Mouse (Mus musculus) Muller cell, postnatal 12 days (primary cell): Measurements from ENCODE around the gene Ninl.
"Not testable (repeated sequence)": the region's sequence is repeated elsewhere in the genome, so short reads cannot be mapped to it uniquely, and the experiment has no call there.

Source experiments
- DNase-seq: peaks from one replicate; pipeline ENCODE4 v3.0.0-alpha.2; 2015; ENCODE audit errors: inconsistent ontology term

Gene Ninl

GRCm38 (mm10) chr2:150949652-150950051, 89.5 kb downstream of the Ninl start:
- no peak for DNase-seq

- no peak for DNase-seq
These were observed 90.4 kb downstream of the Ninl start for GRCm38 (mm10) chr2:150948786-150949185.

- DNase-seq: not testable (repeated sequence)
These were observed 91.1 kb downstream of the Ninl start for GRCm38 (mm10) chr2:150947880-150948611.

DNA sequence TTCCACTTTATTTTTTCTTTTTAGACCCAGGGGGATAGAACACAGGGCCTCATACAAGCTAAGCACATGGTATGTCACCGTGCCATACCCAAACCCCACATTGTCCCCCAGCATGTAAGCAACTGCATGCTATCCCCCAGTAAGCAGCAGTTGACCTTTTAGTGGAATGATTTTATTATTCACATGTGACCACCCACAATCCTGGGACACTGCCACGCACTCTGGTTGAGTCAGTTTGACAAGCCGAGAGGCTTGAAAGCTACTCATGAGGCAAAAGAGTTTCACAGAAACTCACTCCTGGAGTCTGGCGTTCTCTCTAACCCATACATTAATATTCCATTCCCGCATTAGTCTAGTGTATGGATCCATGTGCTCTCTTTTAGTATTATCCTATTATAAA, 91.8 kb downstream of the Ninl start:
- DNase-seq: peak; percentile 22

GRCm38 (mm10) chr2:150944017-150944416, 95.2 kb downstream of the Ninl start:
- DNase-seq: no peak

GRCm38 (mm10) chr2:150934659-150935058, 104.5 kb downstream of the Ninl start:
- no peak for DNase-seq

- DNase-seq: no peak
These were observed 105.7 kb downstream of the Ninl start for GRCm38 (mm10) chr2:150933482-150933881.

DNA sequence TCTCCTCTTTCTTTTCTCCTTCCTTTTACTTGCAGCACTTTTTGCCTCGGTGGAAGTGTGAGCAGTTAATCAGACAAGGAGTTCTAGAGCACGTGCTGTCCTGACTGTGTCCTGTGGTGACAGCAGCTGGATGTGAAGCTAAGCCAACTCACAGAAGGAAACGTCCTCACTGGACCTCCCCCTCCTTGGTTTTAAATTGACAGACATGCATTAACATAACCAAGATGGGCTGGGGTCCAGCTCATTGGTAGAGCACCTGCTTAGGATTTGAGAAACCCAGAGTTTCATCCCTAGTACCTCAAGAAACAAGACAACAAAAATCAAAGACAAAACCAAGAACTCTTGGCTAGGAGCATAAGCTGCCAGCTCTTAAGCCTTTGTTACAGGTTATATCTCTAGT, 108.4 kb downstream of the Ninl start:
- DNase-seq: no peak

GRCm38 (mm10) chr2:150929156-150929555, 110.0 kb downstream of the Ninl start:
- DNase-seq: no peak

- no peak for DNase-seq
These were observed 112.0 kb downstream of the Ninl start for GRCm38 (mm10) chr2:150927038-150927720.

DNA sequence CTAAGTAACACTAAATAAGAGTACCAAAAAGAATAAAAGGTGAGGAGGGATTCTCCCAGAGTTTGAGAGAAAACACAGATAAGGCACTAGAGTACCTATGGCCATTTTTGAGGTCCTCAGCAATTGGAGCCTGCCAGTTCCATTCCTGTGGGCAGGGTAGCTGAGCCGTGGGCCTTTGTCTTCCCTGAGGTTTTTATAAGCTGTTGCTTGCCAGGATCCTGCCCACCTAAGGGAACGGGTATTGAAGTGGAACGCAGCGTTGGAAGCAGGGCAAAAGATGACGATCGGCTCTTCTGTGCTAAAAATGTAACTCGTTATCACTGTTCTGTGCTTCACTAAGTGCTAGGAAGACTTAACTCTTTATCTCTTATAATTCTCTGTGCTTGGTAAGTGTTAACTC, 115.7 kb downstream of the Ninl start:
- peak; percentile 11 for DNase-seq

DNA sequence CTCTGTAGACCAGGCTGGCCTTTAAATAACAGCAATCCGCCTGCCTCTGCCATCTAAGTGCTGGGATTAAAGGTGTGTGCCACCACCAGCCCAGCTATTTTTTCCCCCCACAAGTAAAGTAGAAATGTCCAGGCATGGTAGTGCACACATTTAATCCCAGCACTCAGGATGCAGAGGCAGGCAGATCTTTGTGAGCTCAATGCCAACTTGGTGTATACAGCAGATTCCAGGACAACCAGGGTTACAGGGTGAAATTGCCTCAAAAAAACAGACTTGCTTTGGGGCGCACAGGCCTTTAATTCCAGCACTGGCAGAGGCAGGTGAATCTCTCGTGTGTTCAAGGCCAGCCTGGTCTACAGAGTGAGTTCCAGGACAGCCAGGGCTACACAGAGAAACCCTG, 116.2 kb downstream of the Ninl start:
- no peak for DNase-seq

DNA sequence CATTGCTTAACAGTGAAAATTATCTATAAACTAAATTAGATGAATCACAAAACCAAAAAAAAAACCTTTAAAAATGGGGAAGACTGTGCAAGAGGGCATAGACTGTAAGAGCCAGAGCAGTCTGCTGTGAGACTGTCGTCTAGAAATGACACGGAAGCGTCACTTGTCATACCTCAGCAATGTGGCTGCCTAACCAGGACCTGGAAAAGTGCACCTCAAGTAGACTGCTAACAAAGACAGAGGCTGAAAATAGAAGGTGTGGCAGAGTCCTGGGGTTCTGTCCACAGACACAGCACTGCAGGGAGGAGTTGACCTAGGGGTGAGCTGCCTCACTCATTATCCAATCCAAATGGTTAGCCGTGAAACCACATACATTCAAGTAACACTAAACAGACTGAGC, 117.0 kb downstream of the Ninl start:
- no peak for DNase-seq

DNA sequence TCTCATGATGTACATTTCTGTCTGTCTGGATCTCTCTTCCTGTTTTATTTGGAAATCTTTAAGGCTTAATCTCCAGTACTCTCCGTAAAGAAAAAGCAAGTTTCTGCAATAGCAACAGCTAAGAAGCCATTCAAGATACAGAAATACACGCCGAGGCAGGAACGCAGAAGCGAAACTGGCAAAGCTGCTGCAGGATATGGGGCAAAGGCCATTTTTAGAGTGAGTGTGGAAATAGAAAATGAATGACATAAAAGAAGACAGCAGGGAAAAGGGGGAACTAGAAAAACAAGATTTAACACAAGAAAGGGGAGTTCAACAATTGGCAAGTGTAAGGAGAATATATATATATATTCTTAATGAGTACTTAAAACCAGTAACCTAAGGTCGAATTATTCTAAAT, 117.5 kb downstream of the Ninl start:
- no peak for DNase-seq

- no peak for DNase-seq
These were observed 118.6 kb downstream of the Ninl start for GRCm38 (mm10) chr2:150920543-150920942.

DNA sequence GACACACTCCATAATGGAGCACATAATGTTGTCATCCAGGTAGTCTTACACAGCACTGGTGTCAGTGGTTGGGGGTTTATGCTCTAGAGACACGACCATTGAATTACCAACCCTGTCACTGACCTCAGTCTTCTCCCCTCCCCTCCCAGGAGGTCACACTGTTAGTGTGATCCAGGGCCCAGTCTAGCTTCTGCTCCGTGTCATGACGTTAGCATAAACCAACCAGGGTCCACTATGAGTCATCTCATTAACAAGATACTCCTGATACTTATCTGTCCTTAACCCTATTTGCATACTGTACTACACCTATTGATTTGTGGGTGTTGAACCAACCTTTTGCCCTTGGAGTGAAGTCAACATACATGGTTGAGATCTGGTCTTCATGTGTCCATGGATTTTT, 120.5 kb downstream of the Ninl start:
- no peak for DNase-seq

DNA sequence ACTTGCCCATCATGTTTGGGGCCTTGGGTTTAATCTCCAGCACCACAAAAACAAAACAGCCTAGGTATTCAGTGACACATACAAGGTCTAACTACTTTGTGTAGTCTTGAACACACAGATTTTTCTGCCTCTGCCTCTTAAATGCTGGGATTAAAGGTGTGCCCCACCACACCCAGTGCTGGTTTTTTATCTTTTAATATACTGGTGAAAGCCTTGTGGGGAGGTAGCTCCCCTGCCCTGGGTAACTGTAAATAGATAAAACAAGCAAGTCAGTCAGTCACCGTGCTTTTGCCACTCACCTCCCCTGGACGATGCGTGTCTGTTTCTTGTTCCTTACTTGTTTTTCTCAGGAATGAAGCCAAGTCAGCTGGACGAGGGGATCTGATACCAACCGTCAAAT, 123.4 kb downstream of the Ninl start:
- DNase-seq: no peak

DNA sequence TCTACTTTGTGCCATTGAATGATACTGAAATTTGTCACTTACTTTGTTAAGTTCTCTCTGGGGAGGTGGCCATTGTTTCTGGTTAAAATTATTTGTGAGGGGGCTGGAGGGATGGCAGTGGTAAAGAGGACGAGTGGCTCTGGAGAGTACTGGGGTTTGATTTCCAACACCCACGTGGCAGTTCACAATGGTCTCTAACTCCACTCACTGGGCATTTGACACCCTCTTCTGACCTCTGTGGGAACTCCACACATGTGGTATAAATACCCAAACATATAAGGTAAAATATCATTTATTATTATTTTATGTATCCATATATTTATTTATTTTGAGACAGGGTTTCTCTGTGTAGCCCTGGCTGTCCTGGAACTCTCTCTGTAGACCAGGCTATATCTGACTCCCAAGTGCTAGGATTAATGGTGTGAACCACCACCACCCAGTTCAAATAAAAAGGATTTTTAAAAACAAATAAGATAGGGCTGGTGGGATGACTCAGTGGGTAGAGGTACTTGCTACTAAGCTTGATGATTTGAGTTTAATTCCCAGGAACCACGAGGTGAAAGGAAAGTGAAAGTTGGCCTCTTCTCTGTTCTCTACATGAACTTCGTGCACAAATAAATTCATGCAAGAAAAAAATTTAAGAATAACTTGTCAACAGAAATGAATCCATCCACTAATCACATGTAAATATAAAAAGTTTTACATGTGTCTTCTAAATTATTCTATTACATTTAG, 124.2 kb downstream of the Ninl start:
- no peak for DNase-seq

GRCm38 (mm10) chr2:150910295-150910881, 128.8 kb downstream of the Ninl start:
- no peak for DNase-seq

- DNase-seq: peak; percentile 98
These were observed 129.6 kb downstream of the Ninl start for GRCm38 (mm10) chr2:150909429-150910039.

DNA sequence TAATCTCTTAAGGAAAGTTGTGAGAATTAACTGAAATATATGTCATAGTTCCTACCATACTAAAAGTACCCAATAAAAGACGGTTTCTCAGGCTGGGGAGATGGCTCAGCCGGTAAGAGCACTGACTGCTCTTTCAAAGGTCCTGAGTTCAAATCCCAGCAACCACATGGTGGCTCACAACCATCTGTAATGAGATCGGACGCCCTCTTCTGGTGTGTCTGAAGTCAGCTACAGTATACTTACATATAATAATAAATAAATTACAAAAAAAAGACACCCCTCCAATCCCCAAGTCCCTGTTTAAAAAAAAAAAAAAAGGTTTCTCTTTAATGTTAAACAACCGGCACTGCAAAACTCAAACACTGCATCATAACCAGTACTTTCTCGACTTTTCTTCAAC, 130.3 kb downstream of the Ninl start:
- not testable (repeated sequence) for DNase-seq

- no peak for DNase-seq
These were observed 134.2 kb downstream of the Ninl start, which contains the start of gene Gins1 for GRCm38 (mm10) chr2:150904936-150905450. Gene Gins1 (plus strand): TSS chr2:150905400.
